Mouse (Mus musculus): ENCODE measurements around the gene Pla2g2f.

Gene Pla2g2f

GRCm38 (mm10) chr4:138716697-138717096, 40.7 kb downstream of the Pla2g2f start:
- CTCF ChIA-PET: no interaction called here

DNA sequence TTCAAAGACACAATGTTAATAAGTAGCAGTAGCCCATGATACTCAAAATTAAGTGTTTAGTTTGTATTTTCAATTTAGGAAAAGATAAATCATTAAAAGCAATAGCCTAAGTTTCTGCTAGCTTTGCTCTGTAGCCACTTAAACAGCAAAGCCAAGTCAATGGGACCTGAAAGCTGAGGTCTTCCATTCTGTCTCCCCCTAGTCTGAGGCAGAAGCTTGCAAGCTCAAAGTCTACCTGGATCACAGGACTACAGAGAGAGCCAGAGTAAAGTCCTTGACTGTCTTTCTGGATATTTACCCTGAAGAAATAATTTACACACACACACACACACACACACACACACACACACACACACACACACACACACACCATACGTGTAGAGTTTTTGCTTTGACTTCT, 43.2 kb downstream of the Pla2g2f start:
- CTCF ChIA-PET: no interaction called here

DNA sequence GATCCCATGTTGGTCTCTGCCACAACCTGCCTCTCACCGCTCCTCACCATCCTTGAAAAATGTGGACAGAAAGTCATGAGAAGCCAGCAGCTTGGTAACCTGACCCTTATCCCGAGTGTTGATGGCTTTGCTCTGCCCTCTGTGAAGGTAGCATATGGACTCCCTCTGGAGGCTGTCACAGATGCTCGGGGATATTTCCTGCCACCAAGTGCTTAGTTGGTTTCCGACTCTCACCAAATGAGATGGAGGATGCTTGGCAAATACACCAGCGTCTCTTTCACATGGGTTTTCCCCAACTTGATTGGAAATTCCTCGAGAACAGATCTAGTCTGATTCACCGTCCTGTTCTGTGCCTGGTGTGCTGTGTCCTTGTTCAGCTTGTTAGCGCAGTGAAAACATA, 44.8 kb downstream of the Pla2g2f start:
- CTCF ChIA-PET: interaction anchor here (0.7 kb wide), 1 partner anchor 193 kb away, joined by 3 read pairs; no protein-coding TSS in a partner anchor

DNA sequence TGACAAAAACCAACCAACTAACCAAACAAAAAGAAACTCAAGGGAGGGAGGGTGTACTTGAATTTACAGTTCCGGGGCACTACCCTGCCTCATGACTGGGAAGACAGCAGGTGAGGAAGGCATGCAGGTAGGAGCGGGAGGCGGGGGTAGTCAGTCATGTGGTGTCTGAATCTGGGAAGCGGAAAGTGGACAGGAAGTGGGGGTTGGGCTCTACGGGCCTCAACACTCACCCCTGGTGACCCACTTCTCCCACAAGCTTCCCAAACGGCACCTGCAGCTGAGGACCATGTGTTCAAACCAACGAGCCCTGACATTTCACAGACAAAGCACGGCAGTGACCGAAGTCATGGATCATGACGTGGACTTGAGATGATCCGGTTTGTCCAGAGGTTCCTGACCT, 45.3 kb downstream of the Pla2g2f start:
- CTCF ChIA-PET: no interaction called here

GRCm38 (mm10) chr4:138711051-138711820, 46.2 kb downstream of the Pla2g2f start:
- CTCF ChIA-PET: no interaction called here

DNA sequence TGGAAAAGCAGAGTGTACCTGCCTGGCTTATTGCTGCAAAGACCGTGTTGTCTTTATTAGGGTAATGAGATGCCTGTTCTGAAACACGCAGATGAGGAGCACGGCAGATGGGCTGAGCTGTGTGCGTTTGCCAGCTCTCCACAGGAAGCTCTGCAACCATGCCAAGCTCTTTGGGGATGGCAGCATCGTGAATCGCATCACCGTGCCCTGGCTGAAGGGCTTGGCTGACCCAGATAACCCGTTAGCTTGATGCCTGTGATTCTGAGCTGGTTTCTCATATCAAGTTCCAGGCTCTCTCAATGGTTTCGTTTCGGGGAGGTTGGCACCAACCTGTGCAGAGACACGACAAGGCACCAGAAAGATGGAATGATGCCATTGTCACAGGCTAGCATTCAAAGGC, 46.8 kb downstream of the Pla2g2f start:
- CTCF ChIA-PET: no interaction called here

GRCm38 (mm10) chr4:138709944-138710343, 47.5 kb downstream of the Pla2g2f start:
- CTCF ChIA-PET: no interaction called here

GRCm38 (mm10) chr4:138709246-138709645, 48.2 kb downstream of the Pla2g2f start:
- CTCF ChIA-PET: no interaction called here

- CTCF ChIA-PET: no interaction called here
Measured at GRCm38 (mm10) chr4:138708636-138709035, 48.8 kb downstream of the Pla2g2f start.

DNA sequence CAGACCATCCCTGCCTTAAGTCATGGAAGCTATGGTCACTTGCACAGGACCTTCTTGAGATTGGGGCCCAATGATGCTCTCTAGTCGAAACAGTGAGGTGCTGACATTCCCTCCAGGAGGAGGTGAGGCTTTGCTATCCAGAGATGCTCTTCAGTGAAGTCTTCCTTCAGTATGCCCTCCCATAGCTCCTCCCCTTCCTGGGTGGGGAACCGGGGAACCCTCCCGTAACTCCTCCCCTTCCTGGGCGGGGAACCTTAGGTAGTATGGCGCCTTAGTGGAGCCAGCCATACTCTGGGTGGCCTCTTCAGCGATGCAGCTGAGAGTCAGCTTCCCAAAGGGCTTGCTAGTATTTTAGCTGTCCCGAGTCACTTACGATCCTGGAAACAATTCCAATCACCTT, 50.8 kb downstream of the Pla2g2f start:
- CTCF ChIA-PET: no interaction called here

DNA sequence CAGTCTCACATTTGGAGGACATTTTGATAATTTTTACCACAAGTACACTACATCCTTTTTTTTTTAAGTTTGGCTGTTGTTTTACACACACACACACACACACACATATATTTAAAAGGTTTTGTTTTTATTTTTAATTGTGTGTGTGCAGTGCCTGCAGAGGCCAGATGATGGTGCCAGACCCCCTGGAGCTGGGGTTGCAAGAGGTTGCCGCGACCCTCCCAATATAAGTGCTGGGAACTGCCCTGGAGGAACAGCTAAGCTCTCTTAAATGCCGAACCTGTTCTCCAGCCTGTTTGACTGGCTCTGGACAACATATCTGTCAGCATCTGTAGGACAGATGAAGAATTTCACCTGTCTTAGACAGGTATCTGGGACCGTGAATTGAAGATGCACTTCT, 53.3 kb downstream of the Pla2g2f start:
- CTCF ChIA-PET: no interaction called here

GRCm38 (mm10) chr4:138703591-138703990, 53.8 kb downstream of the Pla2g2f start:
- CTCF ChIA-PET: interaction anchor here (0.7 to 1.2 kb wide), 2 partner anchors 209 to 299 kb away, joined by 3 to 4 read pairs; no protein-coding TSS in a partner anchor

DNA sequence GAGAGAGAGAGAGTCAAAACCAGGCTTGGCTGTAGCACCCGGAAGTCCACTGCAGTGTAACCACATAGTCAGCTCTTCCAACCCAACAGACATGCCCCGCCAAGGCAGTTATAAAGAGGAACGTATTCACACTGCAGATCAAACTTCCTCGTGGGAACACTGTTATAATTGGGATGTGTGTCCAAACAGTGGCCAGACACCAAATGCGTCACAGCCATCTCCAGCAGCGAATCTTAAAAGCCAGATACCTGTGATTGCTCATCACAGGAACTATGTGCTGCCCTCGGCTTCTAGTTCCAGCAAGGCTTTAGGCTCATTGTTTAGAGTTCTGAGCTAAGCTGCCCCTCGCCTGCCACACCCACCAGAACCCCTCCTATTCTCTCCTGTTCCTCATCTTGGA, 54.9 kb downstream of the Pla2g2f start:
- CTCF ChIA-PET: interaction anchor here (1.2 to 3.6 kb wide), 2 partner anchors 255 to 298 kb away, joined by 3 to 16 read pairs; no protein-coding TSS in a partner anchor

DNA sequence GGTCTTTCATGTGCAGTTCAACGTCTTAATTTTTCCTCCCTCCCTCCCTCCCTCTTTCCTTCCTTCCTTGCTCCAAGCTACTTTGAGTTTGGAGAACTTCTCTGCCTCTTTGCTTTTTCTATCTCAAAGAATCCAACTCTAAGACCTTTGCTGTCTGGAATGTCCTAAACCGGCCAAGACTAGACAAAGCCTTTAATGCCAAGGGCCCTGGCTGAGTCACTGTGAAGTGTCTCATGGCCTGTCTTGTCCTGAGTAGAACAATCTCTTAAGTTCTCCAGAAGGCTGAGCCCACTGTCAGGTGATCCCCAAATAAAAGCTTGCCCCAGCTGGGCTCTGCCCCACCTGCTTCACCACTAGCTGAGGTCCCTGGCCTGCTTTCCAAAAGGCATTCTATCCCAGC, 55.4 kb downstream of the Pla2g2f start:
- CTCF ChIA-PET: interaction anchor here (3.6 kb wide), 1 partner anchor 254 kb away, joined by 16 read pairs; no protein-coding TSS in a partner anchor

DNA sequence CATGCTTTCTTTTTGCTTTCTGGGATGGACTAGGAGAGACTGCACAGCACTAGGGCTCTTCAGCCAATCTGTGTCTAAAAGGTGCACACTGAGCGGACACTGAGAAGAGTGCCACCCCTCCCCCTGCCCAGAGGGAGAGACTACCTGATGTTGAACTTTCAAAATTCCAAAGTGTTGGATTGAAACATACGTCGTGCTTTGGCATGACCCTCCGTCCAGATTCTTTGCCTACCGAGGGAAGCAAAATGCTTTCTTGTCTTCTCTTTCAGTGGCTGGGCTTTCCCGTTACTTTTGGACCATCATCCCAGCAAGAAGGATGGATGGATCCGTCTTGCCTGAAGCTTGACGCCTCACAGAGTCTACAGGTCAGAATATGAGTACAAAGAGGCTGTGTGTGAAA, 56.3 kb downstream of the Pla2g2f start:
- CTCF ChIA-PET: interaction anchor here (3.6 kb wide), 1 partner anchor 253 kb away, joined by 16 read pairs; no protein-coding TSS in a partner anchor

Data from spleen, embryonic (tissue).